Mouse (Mus musculus) spleen, adult 2 months (tissue): ENCODE measurements at regions not wholly inside any gene's neighbourhood (a gene's known extent, or its start where the extent isn't known, plus 50 kb on each side); places are given as distances from the start of the nearest gene placed in this dataset.

Source experiments
- CTCF ChIP-seq: fragments of 200-500 bp; IDR thresholded peaks from 2 replicates; pipeline ENCODE4 v1.5.1; 2011; ENCODE audit warnings: mild to moderate bottlenecking, inconsistent platforms; ENCODE audit not compliant: insufficient read depth, insufficient read length, insufficient replicate concordance; ENCODE audit errors: extremely low read depth
- POLR2A ChIP-seq: fragments of 200-500 bp; IDR thresholded peaks from 2 replicates; pipeline ENCODE4 v1.6.1; 2011; ENCODE audit warnings: low read depth, low read length, inconsistent platforms

DNA sequence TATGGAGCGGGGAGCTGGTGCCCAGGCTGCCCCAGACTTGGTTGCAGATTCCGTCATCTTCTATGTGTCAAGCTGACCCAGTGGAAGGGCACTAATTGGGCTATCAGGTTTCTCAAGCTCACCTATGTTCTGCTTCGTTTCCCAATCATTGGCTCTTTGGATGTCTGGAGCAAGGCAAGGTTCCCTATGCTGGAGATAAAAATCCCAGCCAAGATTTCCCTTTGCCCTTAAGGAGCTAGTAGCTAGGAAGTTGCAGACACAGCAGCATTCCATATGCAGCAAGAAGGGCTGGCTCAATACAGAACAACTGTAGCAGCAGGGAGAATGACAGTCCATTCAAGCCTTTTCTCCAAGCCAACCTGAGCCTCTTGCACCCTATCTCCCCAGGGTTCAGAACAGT, 159.2 kb upstream of the Zfp706 start:
- TF ChIP-seq CTCF: no peak
- TF ChIP-seq POLR2A: no peak
